Mouse (Mus musculus) limb, embryonic 10.5 days (tissue): ENCODE measurements around the gene Dgkb. TPM values are rescaled to one million over a fixed set of nuclear protein-coding genes. Genes with fewer than 3 reads are reported as not detected.

ENCODE experiments used
- DNase-seq: peaks from one replicate; pipeline ENCODE4 v3.0.0-alpha.2; 2017; ENCODE audit warnings: low spot score
- H3K27ac ChIP-seq: fragments of 300-500 bp; sonication (generic); 2 replicates; pipeline ENCODE4 v1.5.1; 2016; ENCODE audit warnings: mild to moderate bottlenecking
- H3K27me3 ChIP-seq: fragments of 300-500 bp; sonication (generic); 2 replicates; pipeline ENCODE4 v1.6.1; 2016; ENCODE audit warnings: low read depth, mild to moderate bottlenecking; ENCODE audit not compliant: poor library complexity, severe bottlenecking
- H3K36me3 ChIP-seq: fragments of 300-500 bp; sonication (generic); 2 replicates; pipeline ENCODE4 v1.6.1; 2016; ENCODE audit warnings: mild to moderate bottlenecking, moderate library complexity
- H3K4me1 ChIP-seq: fragments of 300-500 bp; sonication (generic); 2 replicates; pipeline ENCODE4 v1.6.1; 2016
- H3K4me3 ChIP-seq: fragments of 300-500 bp; sonication (generic); 2 replicates; pipeline ENCODE4 v1.5.1; 2016; ENCODE audit warnings: mild to moderate bottlenecking, moderate library complexity
- H3K9me3 ChIP-seq: fragments of 300-500 bp; sonication (generic); replicated peaks from 2 replicates; pipeline ENCODE4 v1.6.1; 2016; ENCODE audit warnings: mild to moderate bottlenecking
- WGBS: fragments of 180-500 bp; shearing (Covaris S2); methylation state at CpG from one replicate; pipeline ENCODE4 v1.1.7; 2016; 5-methylcytosine and 5-hydroxymethylcytosine counted together
- polyA plus RNA-seq: library from polyadenylated mRNA; unstranded; fragments of >200 nt; fragmentation: Nextera tagmentation; extraction: Ambion mirVana; gene quantifications from 2 replicates; pipeline ENCODE4 v1.2.1, GENCODE M21; 2016

Dgkb gene
- polyA plus RNA-seq, 1 experiment from 2014 or later, result not detected

- WGBS, result 90% methylated on average over 4 of the region's 4 CpGs
- Histone ChIP-seq H3K4me1 (no peaks in the 10 kb centered on the region), H3K4me3 (no peak overlapping the region), H3K36me3 (no peaks in the 10 kb centered on the region), H3K9me3 (no peaks in the 10 kb centered on the region), H3K27ac (no peak overlapping the region), H3K27me3 (no peaks in the 10 kb centered on the region)
- no peak for DNase-seq
Observed at GRCm38 (mm10) chr12:37889431-37889830, 71.9 kb downstream of the Dgkb start.

GRCm38 (mm10) chr12:37891336-37891735 lies 73.8 kb downstream of the Dgkb start:
- H3K27me3 ChIP-seq, result no peaks in the 10 kb centered on the region
- DNase-seq, result no peak
- no peaks in the 10 kb centered on the region for H3K9me3 ChIP-seq
- H3K36me3 ChIP-seq, result no peaks in the 10 kb centered on the region
- no peaks in the 10 kb centered on the region for H3K4me1 ChIP-seq
- no peak overlapping the region for H3K27ac ChIP-seq
- H3K4me3 ChIP-seq, result no peak overlapping the region
- WGBS, result 91% methylated on average over 3 of the region's 3 CpGs

- WGBS, result 94% methylated on average over 2 of the region's 2 CpGs
Observed at GRCm38 (mm10) chr12:37942163-37942562, 124.6 kb downstream of the Dgkb start.

DNA sequence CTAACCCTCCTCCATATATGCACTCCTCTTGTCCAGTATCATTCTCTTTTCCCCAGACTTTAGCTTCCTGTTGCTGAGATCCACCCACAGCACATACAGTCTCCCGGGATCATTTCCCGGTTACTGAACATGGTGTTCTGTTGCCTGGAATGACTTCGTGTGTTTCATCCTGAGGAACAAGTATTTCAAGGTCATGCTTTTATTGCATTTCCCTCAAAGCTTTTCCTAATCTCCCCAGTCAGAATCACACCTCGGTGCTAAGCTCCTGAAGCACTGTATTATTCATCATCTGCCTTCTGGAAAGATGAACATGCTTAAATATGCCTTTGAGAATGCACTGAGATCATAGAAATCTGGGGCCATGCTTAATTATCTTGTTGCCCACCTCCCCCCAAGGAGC lies 138.7 kb downstream of the Dgkb start:
- H3K4me1 ChIP-seq, result no peaks in the 10 kb centered on the region
- DNase-seq, result no peak
- no peak overlapping the region for H3K4me3 ChIP-seq
- no peak overlapping the region for H3K27ac ChIP-seq
- no peaks in the 10 kb centered on the region for H3K9me3 ChIP-seq
- no peaks in the 10 kb centered on the region for H3K36me3 ChIP-seq
- H3K27me3 ChIP-seq, result no peaks in the 10 kb centered on the region
- WGBS, result 84% methylated on average over 4 of the region's 4 CpGs

More at GRCm38 (mm10) chr12:37942163-37942562, 124.6 kb downstream of the Dgkb start:
- Histone ChIP-seq H3K27me3 (no peaks in the 10 kb centered on the region), H3K27ac (no peak overlapping the region), H3K4me3 (no peak overlapping the region), H3K36me3 (no peaks in the 10 kb centered on the region), H3K9me3 (no peaks in the 10 kb centered on the region), H3K4me1 (no peaks in the 10 kb centered on the region)
- no peak for DNase-seq

DNA sequence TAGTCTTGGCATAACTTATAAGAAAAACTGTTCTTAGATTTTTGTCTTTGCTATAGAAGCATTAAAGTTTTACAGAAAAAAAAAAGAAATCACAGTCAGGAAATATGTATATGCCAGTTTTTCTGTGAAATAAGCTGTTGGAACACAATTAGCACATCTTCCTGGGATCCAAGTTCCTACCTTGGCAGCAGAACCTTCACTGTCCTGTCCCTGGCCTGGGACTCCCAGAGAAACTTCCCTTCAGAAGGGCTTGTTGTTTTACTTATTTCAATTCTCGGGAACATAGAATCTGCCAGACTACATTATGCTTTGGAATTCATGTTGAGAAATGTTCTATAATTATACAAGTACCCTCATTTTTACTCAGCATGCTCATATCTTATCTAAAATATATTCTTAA lies 154.0 kb downstream of the Dgkb start:
- Histone ChIP-seq H3K27me3 (no peaks in the 10 kb centered on the region), H3K4me1 (no peaks in the 10 kb centered on the region), H3K36me3 (no peaks in the 10 kb centered on the region), H3K4me3 (no peak overlapping the region), H3K9me3 (no peaks in the 10 kb centered on the region), H3K27ac (no peak overlapping the region)
- no peak for DNase-seq
- 87% methylated on average over 1 of the region's 1 CpGs for WGBS

GRCm38 (mm10) chr12:37978498-37979187 lies 161.1 kb downstream of the Dgkb start:
- Histone ChIP-seq H3K4me1 (no peaks in the 10 kb centered on the region), H3K4me3 (no peak overlapping the region), H3K9me3 (no peaks in the 10 kb centered on the region), H3K27ac (no peak overlapping the region), H3K27me3 (no peaks in the 10 kb centered on the region), H3K36me3 (no peaks in the 10 kb centered on the region)
- 49% methylated on average over 2 of the region's 2 CpGs for WGBS
- no peak for DNase-seq

DNA sequence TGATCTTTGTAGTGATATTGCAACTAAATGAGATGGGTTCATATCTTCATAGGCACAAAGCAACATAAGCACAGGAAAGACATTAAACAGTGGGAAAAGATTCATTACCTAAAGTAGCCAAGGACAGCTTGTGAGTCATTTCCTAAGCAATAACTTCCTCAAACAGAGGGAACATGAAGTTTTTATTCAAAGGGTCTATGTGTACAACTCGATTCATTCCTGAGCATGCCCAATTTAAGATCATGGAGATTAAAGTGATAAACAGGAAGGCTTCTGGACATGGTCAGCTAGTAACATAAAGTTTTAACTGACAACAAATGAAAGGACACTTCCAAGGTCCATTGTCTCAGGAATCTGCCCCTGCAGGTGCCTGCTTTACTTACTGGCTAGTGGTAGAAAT lies 167.8 kb downstream of the Dgkb start:
- Histone ChIP-seq H3K4me1 (no peaks in the 10 kb centered on the region), H3K27ac (no peak overlapping the region), H3K36me3 (no peaks in the 10 kb centered on the region), H3K9me3 (no peaks in the 10 kb centered on the region), H3K27me3 (no peaks in the 10 kb centered on the region), H3K4me3 (no peak overlapping the region)
- no peak for DNase-seq
- 84% methylated on average over 1 of the region's 1 CpGs for WGBS

- no peaks in the 10 kb centered on the region for H3K27me3 ChIP-seq
- no peaks in the 10 kb centered on the region for H3K4me1 ChIP-seq
- H3K4me3 ChIP-seq, result no peak overlapping the region
- H3K9me3 ChIP-seq, result no peaks in the 10 kb centered on the region
- no peaks in the 10 kb centered on the region for H3K36me3 ChIP-seq
- H3K27ac ChIP-seq, result no peak overlapping the region
- WGBS, result 100% methylated on average over 1 of the region's 1 CpGs
- no peak for DNase-seq
Observed at GRCm38 (mm10) chr12:37988066-37988591, 170.6 kb downstream of the Dgkb start.

DNA sequence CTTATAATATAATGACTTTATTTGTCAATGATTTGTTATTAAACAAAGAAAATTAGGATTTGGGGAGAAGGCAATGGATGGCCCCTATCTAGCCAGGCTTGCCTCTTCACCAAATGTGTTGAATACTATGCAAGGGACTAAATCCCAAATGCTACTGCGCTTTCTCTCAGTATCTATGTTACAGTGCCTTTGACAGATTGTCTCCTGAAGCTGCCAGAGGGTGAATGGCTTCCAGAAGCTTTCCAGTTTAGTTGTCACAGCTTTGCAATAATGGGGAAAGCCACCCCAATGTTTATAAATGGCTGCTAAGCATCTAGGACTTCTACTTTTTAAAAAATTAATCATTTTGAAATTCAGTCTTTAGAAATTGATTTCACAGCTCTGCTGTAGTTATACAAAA lies 175.7 kb downstream of the Dgkb start:
- Histone ChIP-seq H3K4me1 (no peaks in the 10 kb centered on the region), H3K4me3 (no peak overlapping the region), H3K27me3 (no peaks in the 10 kb centered on the region), H3K27ac (no peak overlapping the region), H3K9me3 (no peaks in the 10 kb centered on the region), H3K36me3 (no peaks in the 10 kb centered on the region)
- no peak for DNase-seq
- 89% methylated on average over 1 of the region's 1 CpGs for WGBS

- H3K4me1 ChIP-seq, result no peaks in the 10 kb centered on the region
- WGBS, result 92% methylated on average over 6 of the region's 6 CpGs
- no peak for DNase-seq
- H3K27ac ChIP-seq, result no peak overlapping the region
- no peaks in the 10 kb centered on the region for H3K9me3 ChIP-seq
- H3K4me3 ChIP-seq, result no peak overlapping the region
- no peaks in the 10 kb centered on the region for H3K36me3 ChIP-seq
- H3K27me3 ChIP-seq, result no peaks in the 10 kb centered on the region
Observed at GRCm38 (mm10) chr12:37996417-37996946, 179.0 kb downstream of the Dgkb start.

GRCm38 (mm10) chr12:38017674-38018073 lies 200.1 kb downstream of the Dgkb start:
- Histone ChIP-seq H3K36me3 (no peaks in the 10 kb centered on the region), H3K27me3 (no peaks in the 10 kb centered on the region), H3K9me3 (no peaks in the 10 kb centered on the region), H3K27ac (no peak overlapping the region), H3K4me3 (no peak overlapping the region), H3K4me1 (no peaks in the 10 kb centered on the region)
- DNase-seq, result no peak
- WGBS, result 96% methylated on average over 4 of the region's 4 CpGs

DNA sequence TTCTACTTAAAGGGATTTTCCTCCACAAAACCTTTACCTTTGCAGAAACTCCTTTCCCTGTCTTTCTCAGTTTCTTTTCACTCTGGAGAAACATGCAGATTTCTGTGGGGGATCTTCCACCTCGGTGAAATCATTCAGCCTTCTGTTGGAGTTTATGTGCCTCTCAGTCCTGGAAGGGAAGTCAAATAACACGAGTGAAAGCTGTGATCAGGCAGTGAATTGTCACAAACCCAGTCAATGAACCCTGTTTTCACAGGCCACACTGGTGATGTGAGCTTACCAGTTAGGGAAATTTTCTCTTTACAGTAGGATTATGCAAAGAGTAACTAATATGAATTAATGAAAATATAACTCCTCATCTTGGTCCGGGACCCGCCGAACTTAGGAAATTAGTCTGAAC lies 229.7 kb downstream of the Dgkb start:
- Histone ChIP-seq H3K27me3 (no peaks in the 10 kb centered on the region), H3K9me3 (no peaks in the 10 kb centered on the region), H3K4me1 (no peaks in the 10 kb centered on the region), H3K4me3 (no peak overlapping the region), H3K36me3 (no peaks in the 10 kb centered on the region), H3K27ac (no peak overlapping the region)
- DNase-seq, result no peak
- WGBS, result 89% methylated on average over 5 of the region's 5 CpGs

DNA sequence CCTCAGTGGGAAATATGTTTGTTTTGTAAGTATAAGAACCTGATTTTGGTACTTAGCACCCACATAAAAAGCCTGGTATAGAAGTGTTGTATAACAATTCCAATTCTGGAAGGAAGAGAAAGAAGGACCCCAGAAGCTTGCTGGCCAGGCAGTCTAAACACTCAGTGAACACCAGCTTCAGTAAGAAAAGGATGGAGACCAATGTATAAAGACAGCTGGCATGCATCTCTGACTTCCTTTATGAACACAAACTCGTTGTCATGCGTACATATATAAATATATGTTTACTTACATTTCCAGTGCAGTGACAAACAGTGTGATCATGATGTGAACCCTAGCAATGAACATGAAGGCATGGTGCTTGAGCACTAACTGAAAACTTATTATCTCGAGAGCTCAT lies 270.7 kb downstream of the Dgkb start:
- 93% methylated on average over 3 of the region's 3 CpGs for WGBS
- DNase-seq, result no peak
- H3K27me3 ChIP-seq, result no peaks in the 10 kb centered on the region

More for the DNA sequence above, 270.7 kb downstream of the Dgkb start:
- H3K4me3 ChIP-seq, result no peak overlapping the region
- H3K36me3 ChIP-seq, result no peaks in the 10 kb centered on the region
- no peaks in the 10 kb centered on the region for H3K4me1 ChIP-seq
- H3K27ac ChIP-seq, result no peak overlapping the region
- H3K9me3 ChIP-seq, result no peaks in the 10 kb centered on the region
